Mouse (Mus musculus) midbrain, embryonic 13.5 days (tissue): ENCODE results near the gene Rims1. TPM values are rescaled to one million over a fixed set of nuclear protein-coding genes. Genes with fewer than 3 reads are reported as not detected.

Source experiments
- ATAC-seq: fragments of 200-750 bp; cut with Nextera tagmentation; 2 replicates; pipeline ENCODE4 v1.8.0; 2017; ENCODE audit warnings: mild to moderate bottlenecking, moderate TSS enrichment, moderate library complexity
- H3K27ac ChIP-seq: fragments of 300-500 bp; sonication (generic); 2 replicates; pipeline ENCODE4 v1.5.1; 2015; ENCODE audit warnings: inconsistent platforms, mild to moderate bottlenecking, moderate library complexity
- H3K27me3 ChIP-seq: fragments of 300-500 bp; sonication (generic); 2 replicates; pipeline ENCODE4 v1.6.1; 2015; ENCODE audit warnings: mild to moderate bottlenecking, inconsistent platforms
- H3K36me3 ChIP-seq: fragments of 300-500 bp; sonication (generic); 2 replicates; pipeline ENCODE4 v1.6.1; 2015; ENCODE audit warnings: mild to moderate bottlenecking, inconsistent platforms
- H3K4me1 ChIP-seq: fragments of 300-500 bp; sonication (generic); replicated peaks from 2 replicates; pipeline ENCODE4 v1.6.1; 2015; ENCODE audit warnings: inconsistent platforms
- H3K4me2 ChIP-seq: fragments of 300-500 bp; sonication (generic); replicated peaks from 2 replicates; pipeline ENCODE4 v1.6.1; 2015; ENCODE audit warnings: moderate library complexity, mild to moderate bottlenecking, inconsistent platforms
- H3K4me3 ChIP-seq: fragments of 300-500 bp; sonication (generic); replicated peaks from 2 replicates; pipeline ENCODE4 v1.5.1; 2015; ENCODE audit warnings: mild to moderate bottlenecking, inconsistent platforms
- H3K9ac ChIP-seq: fragments of 300-500 bp; sonication (generic); replicated peaks from 2 replicates; pipeline ENCODE4 v1.6.1; 2015; ENCODE audit warnings: mild to moderate bottlenecking, inconsistent platforms
- H3K9me3 ChIP-seq: fragments of 300-500 bp; sonication (generic); 2 replicates; pipeline ENCODE4 v1.6.1; 2016; ENCODE audit warnings: mild to moderate bottlenecking, inconsistent platforms
- WGBS: fragments of 180-500 bp; shearing (Covaris S2); methylation state at CpG from one replicate; pipeline ENCODE4 v1.1.7; 2015; 5-methylcytosine and 5-hydroxymethylcytosine counted together
- polyA plus RNA-seq: library from polyadenylated mRNA; unstranded; fragments of >200 nt; fragmentation: Nextera tagmentation; extraction: Ambion mirVana; gene quantifications from 2 replicates; pipeline ENCODE4 v1.2.1, GENCODE M21; 2015

Gene Rims1
- polyA plus RNA-seq, 1 experiment from 2014 or later, result 9.4 TPM

- Histone ChIP-seq H3K27me3 (no peaks in the 10 kb centered on the region), H3K9me3 (no peaks in the 10 kb centered on the region), H3K9ac (no peak overlapping the region), H3K27ac (no peak overlapping the region), H3K4me3 (no peak overlapping the region), H3K4me1 (no peaks in the 10 kb centered on the region), H3K36me3 (no peaks in the 10 kb centered on the region), H3K4me2 (no peak overlapping the region)
- WGBS, result 19% methylated on average over 2 of the region's 2 CpGs
- no peak for ATAC-seq
These were observed 339.2 kb downstream of the Rims1 start for GRCm38 (mm10) chr1:22466597-22466996.

GRCm38 (mm10) chr1:22424020-22424419 is 381.8 kb downstream of the Rims1 start:
- Histone ChIP-seq H3K4me2 (no peak overlapping the region), H3K4me3 (no peak overlapping the region), H3K36me3 (peaks cover 7% of the 10 kb centered on the region; the same call in 1 of the 2 replicates), H3K27me3 (no peaks in the 10 kb centered on the region), H3K27ac (no peak overlapping the region), H3K4me1 (no peaks in the 10 kb centered on the region), H3K9ac (no peak overlapping the region), H3K9me3 (no peaks in the 10 kb centered on the region)
- no peak for ATAC-seq
- 97% methylated on average over 2 of the region's 2 CpGs for WGBS

GRCm38 (mm10) chr1:22422102-22422501 is 383.7 kb downstream of the Rims1 start:
- H3K27ac ChIP-seq, result no peak overlapping the region
- no peak overlapping the region for H3K9ac ChIP-seq
- no peaks in the 10 kb centered on the region for H3K9me3 ChIP-seq
- H3K4me1 ChIP-seq, result no peaks in the 10 kb centered on the region
- ATAC-seq, result no peak
- H3K4me3 ChIP-seq, result no peak overlapping the region
- no peaks in the 10 kb centered on the region for H3K27me3 ChIP-seq
- no peak overlapping the region for H3K4me2 ChIP-seq
- 85% methylated on average over 5 of the region's 5 CpGs for WGBS
- peaks cover 3% of the 10 kb centered on the region; the same call in 1 of the 2 replicates for H3K36me3 ChIP-seq

- 88% methylated on average over 7 of the region's 7 CpGs for WGBS
- Histone ChIP-seq H3K4me1 (no peaks in the 10 kb centered on the region), H3K36me3 (no peaks in the 10 kb centered on the region), H3K27me3 (no peaks in the 10 kb centered on the region), H3K4me3 (no peak overlapping the region), H3K27ac (no peak overlapping the region), H3K4me2 (no peak overlapping the region), H3K9ac (no peak overlapping the region), H3K9me3 (no peaks in the 10 kb centered on the region)
- no peak for ATAC-seq
These were observed 395.6 kb downstream of the Rims1 start for GRCm38 (mm10) chr1:22410173-22410572.

DNA sequence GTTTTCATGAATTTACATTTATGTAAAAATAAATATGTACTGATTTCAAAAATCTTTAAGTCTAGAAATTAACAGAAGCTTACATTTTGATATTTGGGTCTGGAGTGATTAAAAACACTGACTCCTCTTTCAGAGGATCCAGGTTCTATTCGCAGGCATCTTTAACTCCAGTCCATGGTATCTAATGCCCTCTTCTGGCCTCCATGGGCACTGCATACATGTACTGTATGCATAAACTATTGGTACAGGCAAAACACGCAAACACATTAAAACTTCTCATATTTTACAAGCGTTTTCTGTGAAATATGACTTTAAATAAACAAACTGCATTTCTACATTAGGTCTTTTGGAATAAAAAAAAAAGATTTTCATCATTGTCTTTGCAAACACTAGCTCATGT is 419.4 kb downstream of the Rims1 start:
- Histone ChIP-seq H3K9ac (no peak overlapping the region), H3K9me3 (no peaks in the 10 kb centered on the region), H3K36me3 (no peaks in the 10 kb centered on the region), H3K4me3 (no peak overlapping the region), H3K27ac (no peak overlapping the region), H3K4me2 (no peak overlapping the region), H3K27me3 (no peaks in the 10 kb centered on the region), H3K4me1 (no peaks in the 10 kb centered on the region)
- ATAC-seq, result no peak
- 65% methylated on average over 3 of the region's 3 CpGs for WGBS

GRCm38 (mm10) chr1:22377652-22378051 is 428.1 kb downstream of the Rims1 start:
- no peaks in the 10 kb centered on the region for H3K9me3 ChIP-seq
- no peak for ATAC-seq
- no peak overlapping the region for H3K27ac ChIP-seq
- no peak overlapping the region for H3K9ac ChIP-seq
- no peaks in the 10 kb centered on the region; the same call in 1 of the 2 replicates for H3K36me3 ChIP-seq
- H3K4me2 ChIP-seq, result no peak overlapping the region
- no peaks in the 10 kb centered on the region for H3K27me3 ChIP-seq
- WGBS, result 76% methylated on average over 5 of the region's 5 CpGs
- H3K4me3 ChIP-seq, result no peak overlapping the region
- H3K4me1 ChIP-seq, result 0 out of 2 replicates have a peak, but pooled peaks cover 6% of the 10 kb centered on the region

DNA sequence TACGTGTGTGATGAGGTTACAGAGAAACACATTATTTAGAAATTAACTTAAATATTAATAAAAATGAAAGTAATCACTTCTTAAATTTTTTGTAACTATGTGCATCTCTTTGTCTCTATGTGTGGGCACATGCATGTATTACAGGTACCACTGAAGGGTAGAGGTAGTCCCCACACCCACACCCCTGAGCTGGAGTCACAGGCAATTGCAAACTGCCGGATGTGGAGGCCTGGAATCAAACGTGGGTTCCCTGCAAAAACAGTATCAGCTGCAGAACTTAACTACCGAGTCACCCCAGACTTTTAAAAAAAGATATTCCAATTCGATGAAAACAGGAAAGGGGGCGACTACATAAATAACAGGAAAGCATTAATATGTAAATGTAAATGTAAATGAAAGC is 428.7 kb downstream of the Rims1 start:
- H3K4me1 ChIP-seq, result 0 out of 2 replicates have a peak, but pooled peaks cover 6% of the 10 kb centered on the region
- H3K4me3 ChIP-seq, result no peak overlapping the region
- no peaks in the 10 kb centered on the region for H3K27me3 ChIP-seq
- H3K36me3 ChIP-seq, result no peaks in the 10 kb centered on the region; the same call in 1 of the 2 replicates
- H3K9me3 ChIP-seq, result no peaks in the 10 kb centered on the region
- H3K9ac ChIP-seq, result no peak overlapping the region
- H3K4me2 ChIP-seq, result no peak overlapping the region
- H3K27ac ChIP-seq, result no peak overlapping the region
- ATAC-seq, result no peak
- 42% methylated on average over 6 of the region's 6 CpGs for WGBS

DNA sequence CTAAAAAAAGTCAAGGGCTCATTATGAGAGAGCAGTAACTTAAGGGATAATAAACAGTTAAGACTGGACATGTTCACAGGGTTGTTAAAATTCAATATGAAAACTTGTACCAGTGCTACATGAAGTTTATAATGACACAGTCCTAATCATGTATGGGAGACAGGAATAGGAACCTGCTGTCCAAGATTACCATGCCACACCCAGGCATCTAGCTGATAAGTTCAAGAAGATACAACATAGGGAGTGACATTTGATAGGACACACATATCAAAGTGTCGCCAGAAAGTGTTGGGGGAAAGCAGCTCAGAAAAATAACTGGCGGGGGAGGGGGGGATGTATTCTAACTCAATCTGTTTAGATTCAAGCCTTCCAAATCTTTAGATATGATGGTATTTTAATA is 449.6 kb downstream of the Rims1 start:
- Histone ChIP-seq H3K27ac (no peak overlapping the region), H3K4me2 (no peak overlapping the region), H3K4me1 (no peaks in the 10 kb centered on the region), H3K36me3 (no peaks in the 10 kb centered on the region), H3K27me3 (no peaks in the 10 kb centered on the region), H3K9ac (no peak overlapping the region), H3K9me3 (no peaks in the 10 kb centered on the region), H3K4me3 (no peak overlapping the region)
- 97% methylated on average over 2 of the region's 2 CpGs for WGBS
- no peak for ATAC-seq

DNA sequence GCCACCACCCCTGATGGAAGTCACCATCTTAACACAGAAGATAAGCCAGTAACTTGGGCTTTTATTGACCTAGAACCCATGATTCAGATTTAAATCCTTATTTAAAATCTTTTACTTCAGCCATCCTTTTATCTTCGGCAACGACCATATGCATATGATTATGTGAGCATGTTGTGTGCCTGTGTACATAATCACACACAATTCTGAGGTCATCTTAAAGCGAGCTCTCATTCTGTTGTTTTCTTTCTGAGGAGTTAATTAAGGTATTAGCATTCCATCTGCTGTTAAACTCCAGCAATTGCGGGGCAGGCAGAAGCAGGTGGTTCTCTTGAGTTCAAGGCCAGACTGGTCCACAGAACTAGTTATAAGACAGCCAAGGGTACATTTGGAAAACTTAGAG is 452.1 kb downstream of the Rims1 start:
- no peaks in the 10 kb centered on the region for H3K27me3 ChIP-seq
- no peaks in the 10 kb centered on the region for H3K9me3 ChIP-seq
- no peak overlapping the region for H3K4me3 ChIP-seq
- no peak overlapping the region for H3K4me2 ChIP-seq
- H3K27ac ChIP-seq, result no peak overlapping the region
- no peak overlapping the region for H3K9ac ChIP-seq
- no peaks in the 10 kb centered on the region for H3K4me1 ChIP-seq
- ATAC-seq, result no peak
- WGBS, result 67% methylated on average over 4 of the region's 4 CpGs
- no peaks in the 10 kb centered on the region for H3K36me3 ChIP-seq

GRCm38 (mm10) chr1:22338914-22339313 is 466.9 kb downstream of the Rims1 start:
- WGBS, result 82% methylated on average over 9 of the region's 9 CpGs
- ATAC-seq, result no peak

DNA sequence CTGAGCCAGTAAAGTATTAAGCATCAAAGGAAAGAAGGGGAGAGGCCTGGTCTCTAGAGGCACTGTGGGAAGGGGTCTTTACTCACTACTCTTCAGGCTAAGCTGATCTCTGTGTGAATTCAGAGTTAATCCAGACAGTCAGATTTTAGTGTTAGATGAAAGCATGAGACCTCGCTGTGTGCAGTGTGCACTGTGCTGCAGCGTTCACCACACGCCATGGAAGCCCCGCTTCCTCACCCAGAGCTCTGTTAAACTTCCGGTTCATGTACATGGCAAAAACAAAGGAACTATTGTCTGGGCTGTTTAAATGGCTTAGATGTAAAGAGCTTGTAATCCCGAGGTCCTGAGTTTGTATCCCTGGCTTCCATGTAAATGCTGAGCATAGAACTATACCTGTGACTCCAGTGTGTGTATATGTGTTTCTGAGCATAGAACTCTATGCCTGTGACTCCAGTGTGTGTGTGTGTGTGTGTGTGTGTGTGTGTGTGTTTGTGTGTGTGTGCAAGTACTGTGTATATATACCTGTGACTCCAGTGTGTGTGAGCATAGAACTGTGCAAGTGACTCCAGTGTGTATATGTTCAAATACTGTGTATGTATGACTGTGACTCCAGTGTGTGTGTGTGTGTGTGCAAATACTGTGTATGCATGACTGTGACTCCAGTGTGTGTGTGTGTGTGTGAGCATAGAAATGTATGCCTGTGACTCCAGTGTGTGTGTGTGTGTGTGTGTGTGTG is 484.7 kb downstream of the Rims1 start:
- Histone ChIP-seq H3K27ac (no peak overlapping the region), H3K27me3 (no peaks in the 10 kb centered on the region), H3K36me3 (no peaks in the 10 kb centered on the region), H3K4me2 (no peak overlapping the region), H3K9ac (no peak overlapping the region), H3K4me3 (no peak overlapping the region), H3K9me3 (no peaks in the 10 kb centered on the region), H3K4me1 (peaks cover 8% of the 10 kb centered on the region; the same call in 1 of the 2 replicates)
- ATAC-seq, result peak; percentile 66
- 18% methylated on average over 6 of the region's 6 CpGs for WGBS

More at GRCm38 (mm10) chr1:22338914-22339313, 466.9 kb downstream of the Rims1 start:
- no peaks in the 10 kb centered on the region for H3K36me3 ChIP-seq
- H3K4me1 ChIP-seq, result no peaks in the 10 kb centered on the region
- H3K27ac ChIP-seq, result no peak overlapping the region
- no peak overlapping the region for H3K9ac ChIP-seq
- H3K27me3 ChIP-seq, result no peaks in the 10 kb centered on the region
- H3K4me2 ChIP-seq, result no peak overlapping the region
- no peaks in the 10 kb centered on the region for H3K9me3 ChIP-seq
- no peak overlapping the region for H3K4me3 ChIP-seq

DNA sequence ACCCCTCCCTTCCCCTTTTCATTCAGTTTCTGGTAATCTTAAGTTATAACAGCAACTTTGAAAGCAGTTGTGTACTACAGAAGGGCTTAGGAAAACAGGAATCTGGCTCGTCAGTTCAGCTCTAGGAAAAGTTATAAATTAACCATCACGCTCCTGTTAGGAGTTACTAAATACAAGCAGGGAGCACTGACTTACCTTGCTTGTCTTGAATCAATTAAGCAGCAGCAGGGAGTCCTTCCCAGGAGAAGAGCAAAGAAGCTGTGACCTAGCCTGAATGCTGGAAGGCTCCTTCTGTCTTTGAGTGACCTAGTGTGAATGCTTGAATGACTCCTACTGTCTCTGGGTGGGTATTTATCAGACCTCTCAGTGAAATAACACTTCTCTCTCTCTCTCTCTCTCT is 490.3 kb downstream of the Rims1 start:
- Histone ChIP-seq H3K4me1 (peaks cover 2% of the 10 kb centered on the region; the same call in 1 of the 2 replicates), H3K9ac (no peak overlapping the region), H3K27me3 (no peaks in the 10 kb centered on the region), H3K4me3 (no peak overlapping the region), H3K27ac (no peak overlapping the region), H3K4me2 (no peak overlapping the region), H3K36me3 (no peaks in the 10 kb centered on the region), H3K9me3 (no peaks in the 10 kb centered on the region)
- no peak for ATAC-seq
- 24% methylated on average over 2 of the region's 2 CpGs for WGBS

DNA sequence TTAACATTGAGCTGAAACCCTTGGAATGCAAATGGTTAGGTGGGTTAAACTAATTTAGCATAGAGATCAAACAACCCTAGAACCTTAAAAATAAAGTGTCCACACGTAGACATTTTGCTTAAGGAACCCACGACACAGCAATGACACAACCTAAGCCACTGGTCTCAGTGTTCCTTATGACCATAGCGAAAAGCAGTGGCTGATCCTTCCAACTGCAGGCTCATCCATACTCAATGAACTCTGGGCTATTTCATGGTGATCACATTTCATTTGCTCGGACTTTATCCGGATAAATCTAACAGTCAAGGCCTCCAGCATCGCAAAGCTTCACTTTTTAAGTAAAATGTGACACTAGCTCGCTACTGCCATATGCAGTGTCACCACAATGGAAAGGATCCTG is 494.3 kb downstream of the Rims1 start:
- Histone ChIP-seq H3K4me1 (0 out of 2 replicates have a peak, but pooled peaks cover 2% of the 10 kb centered on the region), H3K27ac (no peak overlapping the region), H3K4me2 (no peak overlapping the region), H3K36me3 (no peaks in the 10 kb centered on the region), H3K4me3 (no peak overlapping the region), H3K27me3 (no peaks in the 10 kb centered on the region), H3K9me3 (no peaks in the 10 kb centered on the region), H3K9ac (no peak overlapping the region)
- ATAC-seq, result no peak
- WGBS, result 51% methylated on average over 7 of the region's 7 CpGs
